Mouse (Mus musculus) embryo, embryonic 10.5 days (tissue): ENCODE data around the gene Exosc6.
"Not testable (repeated sequence)": the region's sequence is repeated elsewhere in the genome, so short reads cannot be mapped to it uniquely, and the experiment has no call there.

Source experiments
- DNase-seq: peaks from one replicate; pipeline ENCODE4 v3.0.0-alpha.2; 2015; ENCODE audit warnings: low spot score

Gene Exosc6

DNA sequence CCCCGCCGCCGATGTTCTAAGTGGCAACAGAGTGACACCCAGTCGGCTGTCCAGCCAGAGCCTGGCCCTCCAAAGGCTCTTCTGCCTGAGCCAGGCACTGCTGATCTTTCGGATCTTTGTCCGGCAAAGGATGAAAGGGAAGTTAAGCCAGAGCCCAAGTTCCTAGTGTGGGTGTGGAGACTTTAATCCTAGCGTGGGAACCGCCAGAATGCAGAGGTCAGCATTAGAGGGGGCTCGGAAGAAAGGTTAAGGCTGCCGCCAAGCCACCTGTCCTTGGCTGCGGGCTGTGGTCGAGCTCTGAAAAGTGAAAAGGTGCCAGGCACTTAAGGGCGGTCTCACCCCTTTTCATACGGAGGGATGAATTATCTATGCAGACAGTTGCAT, 5.5 kb downstream of the Exosc6 start:
- DNase-seq, result peak; percentile 56

DNA sequence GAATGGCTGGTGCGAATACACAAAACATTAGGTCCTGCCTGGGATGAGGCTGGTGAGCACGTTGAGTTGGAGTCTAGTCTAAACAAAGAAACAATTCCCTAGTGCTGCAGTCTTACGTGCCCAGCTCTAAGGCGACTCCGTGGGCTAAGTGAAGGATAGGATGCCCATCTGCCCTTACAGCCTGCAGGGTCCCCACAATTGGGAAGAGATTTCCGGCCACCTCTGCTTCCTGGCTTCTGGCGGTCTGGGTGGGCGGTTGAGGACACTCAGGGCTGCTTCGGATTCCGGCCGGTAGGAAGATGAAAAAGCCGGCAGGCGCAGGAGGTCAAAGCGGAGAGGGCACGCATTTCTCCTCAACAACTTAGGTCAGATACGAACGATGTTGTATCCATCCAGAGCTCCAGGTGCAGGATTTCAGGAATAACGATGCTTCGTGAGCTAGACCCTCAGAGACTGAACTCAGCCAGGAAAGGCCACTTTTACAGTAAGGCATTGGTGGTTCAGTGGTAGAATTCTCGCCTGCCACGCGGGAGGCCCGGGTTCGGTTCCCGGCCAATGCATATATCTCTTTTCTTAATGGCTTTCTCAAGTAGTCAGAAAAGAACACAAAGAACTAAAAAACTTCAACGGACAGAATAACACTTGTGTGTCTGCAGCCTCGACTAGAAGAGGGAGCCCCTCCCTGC, 6.1 kb downstream of the Exosc6 start:
- peak; percentile 95 for DNase-seq

DNA sequence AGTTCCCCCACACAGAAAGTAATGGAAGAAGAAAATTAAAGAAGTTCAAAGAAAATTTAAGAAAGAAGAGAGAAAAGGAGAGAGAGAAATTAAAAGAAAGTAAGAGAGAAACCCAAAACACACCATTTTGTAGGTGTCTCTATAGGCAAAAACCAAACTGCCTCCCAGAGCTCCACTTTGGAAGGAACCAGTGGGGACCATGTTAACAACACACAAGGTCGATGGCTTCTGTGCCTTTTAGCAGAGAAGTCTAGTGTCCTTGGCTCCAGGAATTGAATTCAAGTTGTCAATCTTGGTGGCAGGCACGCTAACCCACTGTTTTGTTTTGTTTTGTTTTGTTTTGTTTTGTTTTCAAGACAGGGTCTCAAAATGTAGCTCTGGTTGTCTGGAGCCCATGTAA, 6.8 kb downstream of the Exosc6 start:
- DNase-seq, result peak; percentile 36

DNA sequence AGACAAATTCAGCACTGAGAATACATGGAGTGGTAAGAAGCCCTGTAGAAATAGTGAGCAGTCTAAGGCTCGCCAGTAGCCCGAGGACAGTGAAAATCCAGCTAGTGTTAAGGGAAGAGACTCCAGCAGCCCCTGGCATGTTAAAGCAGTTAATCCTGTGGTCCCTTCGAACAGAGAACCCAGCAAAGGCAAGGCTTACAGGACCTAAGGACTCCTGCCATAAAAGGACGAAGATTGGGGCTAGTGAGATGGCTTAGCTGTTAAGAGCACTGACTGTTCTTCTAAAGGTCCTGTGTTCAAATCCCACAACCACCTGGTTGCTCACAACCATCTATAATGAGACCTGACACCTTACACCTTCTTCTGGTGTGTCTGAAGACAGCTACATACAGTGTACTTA, 10.2 kb downstream of the Exosc6 start:
- DNase-seq, result no peak

DNA sequence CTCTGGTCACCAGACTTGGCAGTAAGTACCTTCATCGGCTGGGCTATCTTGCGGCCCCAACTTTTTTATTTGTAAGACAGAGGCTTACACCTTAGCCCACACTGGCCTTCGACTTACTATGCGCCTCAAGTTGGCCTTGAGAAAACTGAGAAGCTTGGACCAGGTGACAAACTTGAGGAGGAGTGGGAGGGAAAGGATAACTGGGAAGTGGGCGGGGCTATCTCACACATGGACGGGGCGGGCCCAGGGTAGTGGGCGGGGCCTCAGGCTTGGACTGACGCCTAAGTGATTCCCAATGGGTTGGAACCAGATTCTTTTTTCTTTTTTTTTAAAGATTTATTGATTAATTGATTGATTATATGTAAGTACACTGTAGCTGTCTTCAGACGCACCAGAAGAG, 11.3 kb downstream of the Exosc6 start:
- peak; percentile 41 for DNase-seq

DNA sequence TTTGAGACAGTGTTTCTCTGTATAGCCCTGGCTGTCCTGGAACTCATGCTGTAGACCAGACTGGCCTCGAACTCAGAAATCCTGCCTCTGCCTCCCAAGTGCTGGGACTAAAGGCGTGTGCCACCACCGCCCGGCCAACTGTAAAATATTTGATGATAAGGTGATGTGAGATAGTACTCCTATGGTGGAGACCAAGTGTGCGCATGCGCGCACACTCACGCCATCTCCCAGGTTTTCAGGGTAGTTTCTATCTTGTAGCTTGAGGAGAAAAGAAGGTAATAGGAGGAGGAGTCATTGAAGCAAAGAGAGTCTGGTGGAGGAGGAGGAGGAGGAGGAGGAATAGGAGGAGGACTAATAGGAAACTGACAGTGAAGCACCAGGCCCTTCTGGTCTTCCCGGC, 12.5 kb downstream of the Exosc6 start:
- DNase-seq, result not testable (repeated sequence)

DNA sequence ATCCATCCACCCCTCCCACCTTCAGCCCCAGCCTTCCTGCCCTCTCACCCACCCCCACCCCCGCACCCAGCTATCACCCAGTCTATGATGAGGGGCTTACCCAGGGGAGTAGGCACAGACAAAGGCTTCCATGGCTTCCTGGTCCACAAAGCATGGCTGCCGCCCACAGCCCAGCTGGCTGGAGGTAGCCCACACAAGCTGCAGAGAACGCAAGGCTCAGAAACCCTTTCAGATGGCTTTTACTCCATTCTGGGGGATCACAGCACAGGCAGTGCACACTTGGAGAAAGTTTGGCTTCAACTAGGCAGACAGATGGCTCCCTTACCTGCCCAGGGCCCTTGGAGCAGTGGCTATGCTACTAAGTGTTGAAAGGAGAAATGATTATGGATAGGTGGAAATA, 19.8 kb downstream of the Exosc6 start:
- DNase-seq, result no peak

DNA sequence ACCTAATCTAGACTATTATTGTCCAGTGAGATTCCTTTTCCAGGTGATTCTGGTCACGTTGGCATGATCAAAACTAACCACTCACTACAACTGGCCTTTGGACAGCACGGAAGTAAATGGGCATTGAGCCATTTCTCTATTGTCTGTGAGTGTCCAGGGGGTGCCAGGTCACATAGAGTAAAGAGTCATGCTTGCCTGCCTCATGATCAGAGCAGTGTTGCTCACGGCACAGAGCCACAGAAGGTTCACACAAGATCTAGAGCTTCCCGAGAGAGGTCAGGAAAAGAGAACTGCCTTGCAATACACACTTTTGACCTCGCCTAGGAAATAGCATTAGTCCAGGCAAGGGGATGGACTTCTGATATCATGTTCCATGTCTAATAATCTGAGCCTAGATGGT, 23.3 kb downstream of the Exosc6 start:
- DNase-seq, result no peak

DNA sequence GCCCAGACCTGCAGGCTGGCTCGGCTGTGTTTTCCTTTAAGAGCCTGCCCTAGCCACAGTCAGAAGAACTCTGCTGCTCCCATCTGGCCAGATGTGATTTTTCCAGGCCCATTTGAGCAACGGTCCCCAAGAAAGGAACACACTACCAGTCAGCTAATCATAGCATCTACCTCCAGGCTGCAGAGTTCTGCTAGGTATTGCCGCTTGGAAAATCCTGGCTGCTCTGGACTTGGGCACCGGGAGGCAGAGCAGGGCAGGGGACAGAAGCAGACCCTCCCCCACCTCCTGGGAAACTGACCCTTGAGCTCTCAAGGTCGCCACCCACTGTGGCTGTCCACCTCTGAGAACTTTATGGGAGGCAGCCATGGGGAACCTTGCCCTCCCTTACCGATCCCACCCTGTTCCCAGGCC, 23.7 kb downstream of the Exosc6 start:
- peak; percentile 56 for DNase-seq

DNA sequence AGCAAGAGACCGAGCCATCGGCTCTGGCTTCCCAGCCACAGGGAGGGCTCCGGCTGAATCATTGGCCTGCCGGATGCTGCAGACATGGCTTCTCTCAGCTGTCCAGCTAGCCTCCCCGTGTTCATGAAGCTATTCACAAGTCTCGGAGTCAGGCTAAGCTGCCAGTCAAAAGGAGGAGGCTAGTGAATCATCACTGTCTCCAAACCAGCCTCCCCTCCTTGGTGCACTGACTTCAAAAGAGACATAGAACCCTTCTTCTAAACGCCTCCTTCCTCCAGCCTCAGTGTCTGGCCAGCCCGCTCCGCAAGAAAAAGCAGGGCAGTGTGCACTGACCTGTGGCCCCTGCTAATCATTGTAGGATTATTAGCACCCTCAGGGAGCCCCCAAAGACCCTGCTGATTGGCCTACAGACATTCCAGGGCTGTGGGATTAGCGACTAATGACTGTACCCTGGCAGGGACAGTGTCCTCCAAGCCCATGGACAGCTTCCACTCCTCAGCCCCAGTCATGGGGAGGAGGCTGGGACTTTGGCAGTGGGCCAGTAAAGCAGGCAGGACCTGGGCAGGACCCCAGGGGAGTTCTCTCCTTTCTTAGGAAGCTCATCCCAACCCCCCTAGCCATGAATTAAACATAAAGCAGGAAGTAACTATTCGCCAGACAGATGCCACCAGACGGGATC, 25.6 kb downstream of the Exosc6 start:
- no peak for DNase-seq

DNA sequence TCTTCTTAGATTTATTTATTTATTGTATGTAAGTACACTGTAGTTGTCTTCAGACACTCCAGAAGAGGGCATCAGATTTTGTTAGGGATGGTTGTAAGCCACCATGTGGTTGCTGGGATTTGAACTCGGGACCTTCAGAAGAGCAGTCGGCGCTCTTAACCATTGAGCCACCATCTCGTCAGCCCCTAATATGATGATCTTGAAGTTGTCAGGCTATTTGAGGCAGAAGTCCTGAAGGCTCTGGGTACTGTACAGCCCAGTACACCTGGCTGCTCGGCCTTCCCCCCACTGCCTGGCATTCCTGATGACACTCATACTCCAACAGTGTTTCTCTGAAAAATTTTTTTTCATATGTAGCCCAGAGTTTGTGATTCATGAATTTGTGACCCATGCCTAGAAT, 27.8 kb downstream of the Exosc6 start:
- DNase-seq, result not testable (repeated sequence)

DNA sequence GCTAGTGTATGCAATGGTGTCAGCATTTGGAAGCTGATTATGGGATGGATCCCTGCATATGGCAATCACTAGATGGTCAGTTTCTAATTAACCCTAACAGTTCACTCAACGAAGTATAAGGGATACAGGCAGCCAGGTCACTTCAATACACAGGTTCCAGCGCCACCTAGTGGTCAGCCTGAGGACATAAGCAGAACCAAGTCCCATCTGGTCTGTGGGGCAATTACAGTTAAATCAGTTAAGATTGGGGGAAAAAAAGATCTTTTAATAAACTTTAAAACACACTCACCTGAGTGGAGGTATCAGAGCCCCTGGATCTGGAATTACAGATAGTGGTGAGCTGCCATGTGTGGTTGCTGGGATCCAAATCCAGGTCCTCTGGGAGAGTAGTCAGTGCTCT, 34.0 kb downstream of the Exosc6 start:
- peak; percentile 88 for DNase-seq

DNA sequence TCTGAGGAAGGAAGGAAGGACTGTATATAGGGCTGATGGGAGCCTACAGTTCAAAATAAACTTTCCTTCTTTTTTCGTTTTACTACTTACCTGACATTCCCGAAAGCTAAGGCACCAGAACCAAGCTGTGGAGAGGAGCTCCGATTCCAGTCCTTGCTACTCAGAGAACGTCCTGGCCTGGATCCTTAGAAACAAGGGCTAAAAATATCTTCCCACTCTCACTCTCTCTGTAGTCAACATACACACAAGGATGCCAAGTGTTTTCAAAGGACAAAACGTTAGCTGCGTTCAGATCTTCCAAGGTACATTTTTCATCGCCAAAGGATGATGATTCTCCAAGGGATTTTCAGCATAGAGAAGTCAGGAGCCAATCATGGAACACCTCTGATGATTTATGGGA, 35.6 kb downstream of the Exosc6 start:
- no peak for DNase-seq

DNA sequence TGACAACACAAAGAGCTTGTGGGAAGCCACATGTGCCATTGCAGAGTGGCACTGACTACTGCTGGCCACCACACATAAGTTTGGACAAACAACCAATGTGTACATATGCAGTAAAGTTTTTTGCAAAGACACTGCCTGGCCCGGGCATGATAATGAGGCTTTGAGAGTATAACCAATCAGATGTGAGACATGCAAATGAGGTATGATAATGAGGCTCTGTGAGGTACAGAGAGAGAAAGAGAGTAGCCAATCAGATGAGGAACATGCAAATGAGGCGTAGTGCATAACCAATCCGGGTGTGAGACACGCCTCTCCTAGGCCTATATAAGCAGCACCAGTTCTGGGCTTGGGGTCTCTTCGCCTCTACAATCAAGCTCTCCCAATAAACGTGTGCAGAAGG, 36.2 kb downstream of the Exosc6 start, which contains the start of gene Clec18a:
Clec18a (minus strand) TSS at position 101 of the 400 bp plus-strand sequence.
- DNase-seq, result not testable (repeated sequence)

DNA sequence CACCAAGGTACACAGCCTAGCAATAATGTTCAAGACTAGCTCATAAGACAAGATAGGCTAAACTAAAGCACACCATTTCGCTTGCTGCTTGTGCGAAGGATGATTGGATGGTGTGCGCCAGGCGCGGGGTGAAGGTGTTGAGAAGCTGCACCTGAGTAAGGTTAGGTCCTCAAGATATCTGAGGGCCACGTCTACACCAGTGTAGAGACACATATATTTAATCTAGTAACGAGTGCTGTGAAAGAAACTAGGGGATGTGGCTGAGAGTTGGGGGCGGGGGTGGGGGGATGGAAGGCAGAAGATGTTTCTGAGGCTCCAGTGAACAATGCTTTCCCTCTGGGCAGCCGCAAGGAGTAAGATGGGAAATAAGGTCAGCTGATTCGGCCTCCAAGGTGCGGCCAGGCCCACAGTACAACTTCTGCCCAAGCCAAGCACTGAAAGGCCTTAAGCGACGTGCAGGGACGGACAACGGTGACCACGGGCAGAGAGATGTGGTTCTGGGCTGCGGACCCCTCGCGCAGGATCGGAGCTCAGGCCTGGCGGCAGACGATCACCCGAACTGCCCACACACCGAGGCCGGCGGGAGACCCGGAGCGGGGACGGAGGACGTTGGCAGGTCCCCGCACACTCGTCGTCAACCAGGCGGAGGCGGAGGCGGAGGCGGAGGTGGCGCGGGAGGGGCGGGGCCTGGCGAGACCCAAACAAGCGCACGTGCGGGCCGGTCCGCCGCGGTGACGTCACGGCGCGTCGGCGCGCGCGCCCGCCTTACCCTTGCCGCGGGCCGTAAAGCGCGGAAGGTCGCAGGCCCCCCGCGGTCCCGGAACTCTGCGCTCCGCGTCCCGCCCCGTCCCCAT, 38.0 kb downstream of the Exosc6 start, which contains the start of gene Pdpr:
Pdpr (plus strand) TSS at position 766 of the 854 bp plus-strand sequence.
- peak; percentile 87 for DNase-seq

DNA sequence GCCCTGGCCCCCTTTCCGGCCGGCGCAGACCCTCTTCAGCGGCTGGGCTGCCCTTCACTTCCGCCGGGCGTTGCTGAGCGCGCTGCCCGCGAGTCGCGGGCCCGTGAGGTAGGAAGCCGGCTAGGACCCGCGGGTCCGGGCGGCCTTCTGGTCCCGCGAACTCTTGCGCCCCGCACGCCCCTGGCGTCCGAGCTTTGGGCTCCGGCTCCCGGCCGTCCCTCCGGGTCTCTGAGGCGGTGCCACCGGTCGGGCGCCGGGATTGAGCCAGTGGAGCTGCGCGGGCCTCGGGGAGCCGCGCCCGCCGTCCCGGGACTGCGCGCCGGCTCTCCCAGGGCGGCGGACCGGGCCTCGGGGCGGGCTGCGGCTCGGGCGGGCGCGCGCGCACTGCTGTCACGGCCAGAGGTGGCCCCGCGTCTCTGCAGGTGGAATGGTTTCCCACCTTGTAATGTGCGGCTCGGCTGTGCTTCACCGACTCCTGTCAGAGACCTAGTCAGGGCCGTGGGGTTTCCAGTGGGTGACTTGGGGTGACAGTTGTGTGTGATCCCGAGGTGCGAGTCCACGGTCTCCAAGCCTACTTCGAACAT, 38.7 kb downstream of the Exosc6 start:
- not testable (repeated sequence) for DNase-seq
